Mouse (Mus musculus) intestine, embryonic 14.5 days (tissue): ENCODE results near the gene Top3a. TPM values are rescaled to one million over a fixed set of nuclear protein-coding genes. Genes with fewer than 3 reads are reported as not detected.

Experiments
- ATAC-seq: fragments of 200-750 bp; cut with Nextera tagmentation; replicated peaks from 2 replicates; pipeline ENCODE4 v1.8.0; 2017; ENCODE audit warnings: low read depth, moderate number of reproducible peaks, moderate TSS enrichment, moderate library complexity; ENCODE audit not compliant: low FRiP score, low TSS enrichment
- DNase-seq: peaks from one replicate; pipeline ENCODE4 v3.0.0-alpha.2; 2018; ENCODE audit warnings: low spot score
- H3K27ac ChIP-seq: fragments of 300-500 bp; sonication (generic); 2 replicates; pipeline ENCODE4 v1.5.1; 2014; ENCODE audit warnings: low read depth, mild to moderate bottlenecking, control low read depth
- H3K27me3 ChIP-seq: fragments of 300-500 bp; sonication (generic); replicated peaks from 2 replicates; pipeline ENCODE4 v1.6.1; 2014; ENCODE audit warnings: low read length, control low read depth; ENCODE audit not compliant: control insufficient read depth, insufficient read depth
- H3K36me3 ChIP-seq: fragments of 300-500 bp; sonication (generic); 2 replicates; pipeline ENCODE4 v1.6.1; 2014; ENCODE audit warnings: low read length, control low read depth; ENCODE audit not compliant: control insufficient read depth, insufficient read depth
- H3K4me1 ChIP-seq: fragments of 300-500 bp; sonication (generic); replicated peaks from 2 replicates; pipeline ENCODE4 v1.6.1; 2014; ENCODE audit warnings: low read length, control low read depth, mixed read lengths; ENCODE audit not compliant: control insufficient read depth, insufficient read depth
- H3K4me2 ChIP-seq: fragments of 300-500 bp; sonication (generic); 2 replicates; pipeline ENCODE4 v1.6.1; 2014; ENCODE audit warnings: low read length
- H3K4me3 ChIP-seq: fragments of 300-500 bp; sonication (generic); 2 replicates; pipeline ENCODE4 v1.5.1; 2014; ENCODE audit warnings: low read depth, low read length, control low read depth, mixed read lengths
- H3K9ac ChIP-seq: fragments of 300-500 bp; sonication (generic); 2 replicates; pipeline ENCODE4 v1.6.1; 2014; ENCODE audit warnings: mild to moderate bottlenecking, low read length
- H3K9me3 ChIP-seq: fragments of 300-500 bp; sonication (generic); 2 replicates; pipeline ENCODE4 v1.6.1; 2016; ENCODE audit warnings: low read length, control low read depth; ENCODE audit not compliant: control insufficient read depth
- WGBS: fragments of 180-500 bp; shearing (Covaris S2); extraction: QIAGEN DNeasy Blood & Tissue Kit; methylation state at CpG from one replicate; pipeline ENCODE4 v1.1.7; 2014; 5-methylcytosine and 5-hydroxymethylcytosine counted together
- polyA plus RNA-seq: library from polyadenylated mRNA; unstranded; fragments of >200 nt; fragmentation: Nextera tagmentation; extraction: Ambion mirVana; gene quantifications from 2 replicates; pipeline ENCODE4 v1.2.1, GENCODE M21; 2014

Top3a gene
- polyA plus RNA-seq, 1 experiment from 2014 or later = 13.4 TPM

DNA sequence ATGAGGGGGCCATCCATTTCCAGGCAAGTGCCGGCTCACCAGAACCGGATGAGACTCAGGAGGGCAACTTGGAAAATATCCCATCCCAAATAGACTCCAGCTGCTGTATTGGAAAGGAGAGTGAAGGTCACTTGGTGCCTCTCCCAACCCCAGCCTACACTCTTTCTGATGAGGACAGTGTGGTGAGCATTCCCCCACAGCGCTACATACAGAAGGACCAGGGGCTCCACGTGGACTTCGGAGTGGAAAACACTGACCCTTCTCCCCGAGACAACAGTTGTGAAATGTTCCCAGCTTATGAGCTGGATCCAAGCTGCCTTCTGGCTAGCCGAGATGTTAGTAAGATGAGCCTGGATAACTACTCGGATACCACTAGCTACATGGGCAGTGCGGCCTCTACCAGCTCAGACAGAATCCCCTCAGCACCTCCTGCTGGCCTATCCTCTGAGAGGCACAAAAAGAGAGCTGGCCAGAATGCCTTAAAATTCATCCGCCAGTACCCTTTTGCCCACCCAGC is 2.6 kb upstream of the Top3a start:
- Histone ChIP-seq H3K36me3 (peaks cover 26% of the 10 kb centered on the region), H3K9ac (no peak overlapping the region), H3K27ac (no peak overlapping the region), H3K4me2 (peak overlapping the region; percentile 44), H3K9me3 (no peaks in the 10 kb centered on the region), H3K4me3 (peak overlapping the region; percentile 24; the same call in 1 of the 2 replicates), H3K4me1 (peaks cover 58% of the 10 kb centered on the region), H3K27me3 (no peaks in the 10 kb centered on the region)
- ATAC-seq = no peak
- DNase-seq = no peak
- WGBS = 92% methylated on average over 10 of the region's 10 CpGs

DNA sequence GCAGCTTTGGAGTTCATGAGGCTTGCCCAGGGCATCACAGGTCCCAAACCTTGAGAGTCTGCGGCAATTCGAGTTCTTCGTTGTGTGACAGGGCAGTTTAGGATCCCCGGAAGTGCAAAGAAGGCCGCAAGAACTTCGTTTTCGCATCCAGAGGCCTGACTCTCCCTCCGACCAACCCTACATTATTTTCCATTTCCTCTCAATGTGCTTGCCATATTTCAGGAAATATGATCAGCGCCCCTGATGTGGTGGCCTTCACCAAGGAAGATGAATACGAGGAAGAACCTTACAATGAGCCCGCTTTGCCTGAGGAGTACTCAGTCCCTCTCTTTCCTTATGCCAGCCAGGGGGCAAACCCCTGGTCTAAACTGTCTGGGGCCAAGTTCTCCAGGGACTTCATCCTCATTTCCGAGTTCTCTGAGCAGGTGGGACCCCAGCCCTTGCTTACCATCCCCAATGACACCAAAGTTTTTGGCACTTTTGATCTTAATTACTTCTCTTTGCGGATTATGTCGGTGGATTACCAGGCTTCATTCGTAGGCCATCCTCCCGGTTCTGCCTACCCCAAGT is 721 bp upstream of the Top3a start:
- ATAC-seq (no peak), DNase-seq (no peak)
- H3K9me3 ChIP-seq = no peaks in the 10 kb centered on the region
- no peaks in the 10 kb centered on the region for H3K27me3 ChIP-seq
- 28% methylated on average over 16 of the region's 16 CpGs for WGBS
- H3K4me3 ChIP-seq = peak overlapping the region; percentile 96
- H3K4me1 ChIP-seq = peaks cover 58% of the 10 kb centered on the region
- peak overlapping the region; percentile 83 for H3K9ac ChIP-seq
- peak overlapping the region; percentile 85 for H3K4me2 ChIP-seq
- H3K36me3 ChIP-seq = peaks cover 12% of the 10 kb centered on the region
- peak overlapping the region; percentile 89; the same call in 1 of the 2 replicates for H3K27ac ChIP-seq

DNA sequence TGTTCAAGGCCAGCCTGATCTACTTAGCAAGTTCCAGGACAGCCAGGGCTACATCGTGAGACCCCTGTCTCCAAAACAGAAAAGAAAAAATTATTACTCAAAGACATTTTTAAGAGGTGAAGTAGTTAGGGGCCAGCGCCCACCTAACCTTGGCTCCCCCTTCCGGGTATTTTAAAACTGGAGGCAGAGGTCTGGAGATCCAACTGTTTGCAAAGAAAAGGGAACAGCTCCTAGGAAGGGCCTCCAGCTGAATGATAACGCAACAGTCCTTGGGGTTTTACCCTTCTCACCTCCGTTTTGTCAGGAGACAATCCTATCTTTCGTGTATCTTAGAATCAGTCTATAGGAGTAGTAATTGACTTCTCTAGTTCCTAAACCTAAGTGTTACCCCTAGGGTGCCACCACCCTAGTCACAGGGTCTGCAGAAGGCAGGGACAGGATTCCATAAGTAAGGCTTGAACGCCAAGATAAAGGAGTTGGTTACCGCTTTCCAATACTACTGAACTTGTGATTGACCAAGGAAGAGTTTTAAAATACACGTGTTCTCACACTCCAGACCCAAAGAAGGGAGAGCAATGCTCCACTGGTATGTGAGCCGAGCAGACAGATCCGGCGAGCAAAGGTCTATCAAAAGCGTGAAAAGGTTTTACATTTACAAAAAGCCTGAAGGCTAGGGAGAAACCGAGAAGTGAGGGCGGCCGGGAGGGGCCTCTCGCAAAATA is 897 bp downstream of the Top3a start:
- peaks cover 45% of the 10 kb centered on the region for H3K4me1 ChIP-seq
- no peak for ATAC-seq
- H3K9ac ChIP-seq = peak overlapping the region; percentile 83
- DNase-seq = no peak
- no peaks in the 10 kb centered on the region for H3K27me3 ChIP-seq
- peak overlapping the region; percentile 85 for H3K4me2 ChIP-seq
- 4% methylated on average over 17 of the region's 17 CpGs for WGBS
- no peaks in the 10 kb centered on the region for H3K9me3 ChIP-seq
- peak overlapping the region; percentile 96 for H3K4me3 ChIP-seq
- peak overlapping the region; percentile 89 for H3K27ac ChIP-seq
- H3K36me3 ChIP-seq = peaks cover 8% of the 10 kb centered on the region

DNA sequence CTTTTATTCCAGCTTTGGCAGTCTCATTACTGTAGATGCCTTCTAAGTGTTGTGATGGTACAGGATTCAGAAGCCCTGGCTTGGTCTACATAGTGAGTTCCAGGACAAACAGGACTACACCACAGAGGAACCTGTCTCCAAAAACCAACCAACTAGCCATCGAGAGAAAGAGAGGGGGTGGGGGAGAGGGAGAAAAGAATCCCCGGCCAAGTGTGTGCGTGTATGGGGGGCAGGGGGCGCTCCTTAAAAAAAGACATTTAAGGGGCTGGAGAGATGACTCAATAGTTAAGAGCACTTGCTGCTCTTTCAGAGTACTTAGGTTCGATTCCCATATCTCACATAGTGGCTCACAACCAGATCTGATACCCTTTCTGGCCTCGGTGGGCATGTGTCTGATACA is 1.6 kb downstream of the Top3a start:
- Histone ChIP-seq H3K4me1 (peaks cover 39% of the 10 kb centered on the region), H3K9ac (peak overlapping the region; percentile 83; the same call in 1 of the 2 replicates), H3K27me3 (no peaks in the 10 kb centered on the region), H3K36me3 (peaks cover 8% of the 10 kb centered on the region), H3K27ac (no peak overlapping the region), H3K4me2 (peak overlapping the region; percentile 85), H3K9me3 (no peaks in the 10 kb centered on the region), H3K4me3 (peak overlapping the region; percentile 96)
- DNase-seq (no peak), ATAC-seq (no peak)
- 50% methylated on average over 6 of the region's 6 CpGs for WGBS

DNA sequence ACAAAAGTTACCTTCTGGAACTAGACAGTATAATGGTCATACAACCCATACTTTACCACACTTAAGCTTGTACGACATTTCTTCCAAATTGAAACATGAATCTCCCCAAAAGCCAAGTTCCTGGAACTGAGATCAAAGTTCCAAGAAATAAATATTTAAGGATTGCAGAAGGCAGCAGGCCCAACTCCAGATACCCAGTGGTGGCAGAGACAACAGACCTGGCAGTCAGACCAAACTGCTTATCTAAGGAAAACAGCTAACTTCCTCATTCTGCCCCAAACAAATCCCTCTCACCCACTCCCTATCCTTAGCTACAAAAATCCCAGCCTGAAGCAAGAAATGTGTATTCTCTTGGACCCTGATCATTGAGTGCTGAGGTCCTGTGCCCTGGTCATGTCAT is 2.3 kb downstream of the Top3a start:
- 51% methylated on average over 1 of the region's 1 CpGs for WGBS
- peaks cover 33% of the 10 kb centered on the region for H3K4me1 ChIP-seq
- no peak overlapping the region for H3K9ac ChIP-seq
- H3K4me2 ChIP-seq = peak overlapping the region; percentile 85; the same call in 1 of the 2 replicates
- no peak for DNase-seq
- no peak overlapping the region for H3K4me3 ChIP-seq
- peaks cover 5% of the 10 kb centered on the region for H3K36me3 ChIP-seq
- H3K27me3 ChIP-seq = no peaks in the 10 kb centered on the region
- no peak for ATAC-seq
- no peaks in the 10 kb centered on the region for H3K9me3 ChIP-seq
- H3K27ac ChIP-seq = no peak overlapping the region

DNA sequence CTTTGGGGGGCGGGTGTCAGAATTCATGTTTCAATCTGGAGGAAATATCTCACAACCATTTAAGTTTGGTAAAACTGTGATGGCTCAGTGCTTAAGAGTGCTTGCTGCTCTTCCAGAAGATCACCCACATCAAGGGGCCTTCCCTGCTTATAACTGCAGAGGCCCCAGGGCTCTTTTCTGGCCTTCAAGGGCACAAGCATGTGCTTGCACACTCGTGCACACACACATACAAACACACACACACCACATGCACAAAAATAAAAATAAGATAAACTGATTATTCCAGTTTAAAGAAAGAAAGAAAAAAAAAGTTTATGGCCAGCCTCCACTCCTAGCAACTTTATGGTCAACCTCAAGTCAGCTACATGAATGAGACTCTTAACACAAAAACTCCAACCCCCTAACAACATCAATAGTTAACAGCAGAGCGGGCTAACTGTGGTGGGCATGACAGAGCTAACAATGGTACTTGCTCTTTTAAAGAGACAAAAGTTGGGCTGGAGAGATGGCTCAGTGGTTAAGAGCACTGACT is 2.9 kb downstream of the Top3a start:
- Histone ChIP-seq H3K27ac (no peak overlapping the region), H3K27me3 (no peaks in the 10 kb centered on the region), H3K9ac (no peak overlapping the region), H3K9me3 (no peaks in the 10 kb centered on the region), H3K4me1 (peaks cover 27% of the 10 kb centered on the region), H3K4me3 (no peak overlapping the region), H3K36me3 (no peaks in the 10 kb centered on the region), H3K4me2 (no peak overlapping the region)
- ATAC-seq = no peak
- DNase-seq = no peak
- WGBS = 78% methylated on average over 3 of the region's 3 CpGs

DNA sequence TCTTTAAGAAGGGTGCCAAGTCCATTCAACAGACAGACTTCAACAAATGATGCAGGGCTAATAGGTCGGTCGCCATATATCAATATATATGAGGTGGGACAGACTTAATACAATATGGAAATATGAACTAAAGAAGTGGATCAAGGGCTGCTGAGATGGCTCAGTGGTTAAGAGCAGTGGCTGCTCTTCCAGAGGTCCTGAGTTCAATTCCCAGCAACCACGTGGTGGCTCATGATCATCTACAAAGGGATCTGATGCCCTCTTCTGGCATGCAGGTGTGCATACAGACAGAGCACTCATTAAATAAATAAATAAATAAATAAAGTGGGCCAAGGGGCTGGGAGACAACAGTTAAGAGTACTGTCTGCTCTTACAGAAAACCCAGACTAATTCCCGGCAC is 5.0 kb downstream of the Top3a start:
- DNase-seq = no peak
- Histone ChIP-seq H3K36me3 (no peaks in the 10 kb centered on the region), H3K27me3 (no peaks in the 10 kb centered on the region), H3K9ac (no peak overlapping the region), H3K4me3 (no peak overlapping the region), H3K4me2 (no peak overlapping the region), H3K9me3 (no peaks in the 10 kb centered on the region), H3K4me1 (peaks cover 15% of the 10 kb centered on the region), H3K27ac (no peak overlapping the region)
- no peak for ATAC-seq
- 84% methylated on average over 4 of the region's 4 CpGs for WGBS

DNA sequence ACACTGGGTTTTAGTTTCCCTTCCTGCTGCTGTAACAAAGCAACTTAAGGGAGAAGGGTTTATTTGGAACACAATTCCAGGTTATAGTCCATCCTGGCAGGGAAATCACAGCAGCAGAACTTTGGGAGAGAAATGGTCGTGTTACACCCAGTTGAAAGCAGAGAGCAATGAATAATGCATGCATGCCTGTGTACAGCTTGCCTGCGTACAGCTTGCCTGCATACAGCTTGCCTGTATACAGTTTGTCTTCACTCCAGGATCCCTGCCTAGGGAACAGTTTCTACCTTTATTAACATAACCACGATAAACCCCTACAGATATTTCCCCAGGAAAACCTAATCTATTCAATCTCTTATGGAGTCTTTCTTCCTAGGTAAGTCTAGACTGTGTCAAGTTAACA is 6.4 kb downstream of the Top3a start:
- WGBS = 90% methylated on average over 3 of the region's 3 CpGs
- H3K4me3 ChIP-seq = no peak overlapping the region
- no peak for DNase-seq
- H3K9ac ChIP-seq = no peak overlapping the region
- H3K27me3 ChIP-seq = no peaks in the 10 kb centered on the region
- ATAC-seq = no peak
- no peaks in the 10 kb centered on the region for H3K9me3 ChIP-seq
- H3K27ac ChIP-seq = no peak overlapping the region
- no peak overlapping the region for H3K4me2 ChIP-seq
- H3K36me3 ChIP-seq = no peaks in the 10 kb centered on the region
- H3K4me1 ChIP-seq = peaks cover 10% of the 10 kb centered on the region
